In the genomic region with DNA sequence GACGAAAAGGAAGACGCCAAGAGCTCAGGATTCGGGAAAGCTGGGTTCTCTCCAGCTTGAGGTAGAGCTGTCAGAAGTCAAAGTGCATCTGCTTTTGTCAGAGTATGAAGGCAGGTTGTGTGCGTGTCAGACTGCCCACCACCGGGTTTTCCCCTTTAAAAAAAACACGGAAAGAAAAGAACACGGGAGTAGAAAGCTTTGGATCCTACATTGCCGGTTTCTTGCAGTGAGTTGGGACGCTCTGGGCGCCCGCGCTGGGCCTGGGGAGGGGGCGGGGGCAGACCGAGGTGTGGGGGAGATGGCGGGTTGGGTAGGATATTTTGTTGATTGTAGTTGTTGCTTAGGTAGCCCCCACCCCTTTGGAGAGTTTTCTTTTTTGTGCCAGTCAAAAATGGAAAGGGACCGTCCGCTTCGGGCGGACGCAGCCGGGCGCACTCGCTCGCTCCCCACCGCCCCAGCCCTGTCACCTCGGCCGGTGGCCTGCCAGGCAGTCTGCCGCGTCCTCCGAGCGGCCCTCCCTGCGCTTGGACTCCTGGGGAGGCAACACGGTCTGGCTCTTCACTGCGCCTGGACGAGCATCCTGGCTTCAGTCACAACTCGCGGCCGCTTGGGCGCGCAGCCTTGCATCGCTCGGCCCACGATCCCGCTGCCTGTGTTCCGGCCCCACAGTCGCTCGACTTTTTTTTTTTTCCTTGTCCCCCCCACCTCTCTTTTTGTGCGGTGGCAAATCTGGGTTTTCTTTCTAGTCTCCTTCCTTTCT, we compare ENCODE assay signal across 10 mouse cellular contexts. TPM values are rescaled to one million over a fixed set of nuclear protein-coding genes. Genes with fewer than 3 reads are reported as not detected.
DNase-seq lines count a peak whose midpoint lies in the region; ATAC-seq lines count a peak whose summit lies in the region.
"Had no signal": no experiment of that assay in that cellular context is flagged by ENCODE, and none has a peak within 500 bp of the region (broad histone marks: within the 10 kb centered on the region; RNA-seq: fewer than 3 reads in every experiment).

No protein-coding gene starts in this region.

- no peak for ATAC-seq in heart, embryonic 14.5 days (ENCODE audit: insufficient number of reproducible peaks, insufficient read depth, low FRiP score, low read depth)
- ATAC-seq in hindbrain, embryonic 11.5 days (ENCODE audit: low FRiP score) = peak; percentile 53; the same call in 1 of the 2 replicates
- no peak for ATAC-seq in liver, embryonic 13.5 days (ENCODE audit: low read depth)

- H3K27me3 ChIP-seq in heart, embryonic 14.5 days (ENCODE audit: control insufficient read depth, insufficient read depth, low read length) = peaks cover 100% of the 10 kb centered on the region
- peaks cover 79% of the 10 kb centered on the region for H3K27me3 ChIP-seq in hindbrain, embryonic 11.5 days (ENCODE audit: control insufficient read depth, insufficient read depth, low read length)
- peaks cover 100% of the 10 kb centered on the region for H3K27me3 ChIP-seq in liver, embryonic 13.5 days

- H3K4me1 ChIP-seq in heart, embryonic 14.5 days (ENCODE audit: control insufficient read depth in 2 of 2, insufficient read depth in 2 of 2, low read length in 2 of 2) = peaks cover 14 to 34% of the 10 kb centered on the region in 2 experiments
- no peaks in the 10 kb centered on the region; the same call in 1 of the 2 replicates for H3K4me1 ChIP-seq in hindbrain, embryonic 11.5 days (replicated peaks; ENCODE audit: control insufficient read depth, insufficient read depth, low read length)
- H3K4me1 ChIP-seq in liver, embryonic 13.5 days (replicated peaks) = peaks cover 23% of the 10 kb centered on the region

- H3K36me3 ChIP-seq in heart, embryonic 14.5 days (ENCODE audit: control insufficient read depth, insufficient read depth, low read length) = no peaks in the 10 kb centered on the region
- H3K36me3 ChIP-seq in hindbrain, embryonic 11.5 days (ENCODE audit: control insufficient read depth, insufficient read depth, low read length) = no peaks in the 10 kb centered on the region
- no peaks in the 10 kb centered on the region for H3K36me3 ChIP-seq in liver, embryonic 13.5 days

- intact Hi-C loops in heart, postnatal 10 days (cut with DNase I) = no loop called here

- peak overlapping the region; percentile 92 for H3K4me2 ChIP-seq in heart, embryonic 14.5 days (ENCODE audit: low read length)
- peak overlapping the region; percentile 77 for H3K4me2 ChIP-seq in hindbrain, embryonic 11.5 days (replicated peaks; ENCODE audit: low read depth, low read length)
- peak overlapping the region; percentile 64 for H3K4me2 ChIP-seq in liver, embryonic 13.5 days

- H3K4me3 ChIP-seq in heart, embryonic 14.5 days (ENCODE audit: control insufficient read depth in 1 of 2, insufficient read depth in 1 of 2, low read depth in 1 of 2, low read length in 2 of 2) = peak overlapping the region; percentile 34 to 56
- peak overlapping the region; percentile 48 for H3K4me3 ChIP-seq in hindbrain, embryonic 11.5 days (ENCODE audit: low read depth, low read length)
- H3K4me3 ChIP-seq in liver, embryonic 13.5 days (replicated peaks) = peak overlapping the region; percentile 48

- DNase-seq in heart, postnatal 10 days = no peak
- DNase-seq in cerebellum, adult 8-10 months = peak; percentile 67
- peak; percentile 69 for DNase-seq in hindbrain, embryonic 11.5 days (ENCODE audit: low spot score)
- DNase-seq in liver, embryonic 13.5 days = no peak
- no peak for DNase-seq in urinary bladder, postnatal 4 days (ENCODE audit: low spot score in 2 of 2)
- no peak for DNase-seq in lung, postnatal 10 days
- DNase-seq in urinary bladder, postnatal 14 days (ENCODE audit: low spot score) = no peak

- H3K9ac ChIP-seq in heart, embryonic 14.5 days (ENCODE audit: low read length) = no peak overlapping the region
- H3K9ac ChIP-seq in hindbrain, embryonic 11.5 days (ENCODE audit: low read depth, low read length) = peak overlapping the region; percentile 76
- no peak overlapping the region for H3K9ac ChIP-seq in liver, embryonic 13.5 days

- no peaks in the 10 kb centered on the region for H3K9me3 ChIP-seq in heart, embryonic 14.5 days (ENCODE audit: control insufficient read depth, low read length)
- H3K9me3 ChIP-seq in hindbrain, embryonic 11.5 days (ENCODE audit: control insufficient read depth, low read length) = no peaks in the 10 kb centered on the region
- H3K9me3 ChIP-seq in liver, embryonic 13.5 days (replicated peaks) = no peaks in the 10 kb centered on the region

- under 1% methylated on average over 48 of the region's 48 CpGs for WGBS in heart, embryonic 14.5 days
- under 1% methylated on average over 48 of the region's 48 CpGs for WGBS in hindbrain, embryonic 11.5 days
- 2% methylated on average over 48 of the region's 48 CpGs for WGBS in liver, embryonic 13.5 days (ENCODE audit: insufficient replicate concordance)

- no peak overlapping the region for H3K27ac ChIP-seq in heart, embryonic 14.5 days (replicated peaks in 1 of 2; ENCODE audit: control insufficient read depth in 1 of 2, insufficient read depth in 1 of 2, low read depth in 2 of 2, low read length in 2 of 2)
- H3K27ac ChIP-seq in hindbrain, embryonic 11.5 days (ENCODE audit: low read depth, low read length) = peak overlapping the region; percentile 72
- no peak overlapping the region for H3K27ac ChIP-seq in liver, embryonic 13.5 days
- H3K27ac ChIP-seq: macrophage had no signal

RNA-seq across cellular contexts. Expression of gene Lhx1, which starts 0.6 kb away (rescaled TPM):
- polyA plus RNA-seq in heart, embryonic 14.5 days (2014; fragmentation: Nextera tagmentation; extraction: Ambion mirVana) = not detected in 2 replicates
- total RNA-seq in heart, postnatal 10 days (2021) = not detected
- 53.3 and 57.3 TPM in 2 replicates for polyA plus RNA-seq in hindbrain, embryonic 11.5 days (2014; fragmentation: Nextera tagmentation; extraction: Ambion mirVana)
- 0.02 and 0.05 TPM in 2 replicates for polyA plus RNA-seq in liver, embryonic 13.5 days (2015; fragmentation: Nextera tagmentation; extraction: Ambion mirVana)
- total RNA-seq: MEL had no signal
- polyA plus RNA-seq: macrophage had no signal

RNA-seq across cellular contexts. Expression of gene Aatf, which starts 11.4 kb away (rescaled TPM):
- polyA plus RNA-seq in heart, embryonic 14.5 days (2014; fragmentation: Nextera tagmentation; extraction: Ambion mirVana) = 21.0 and 23.8 TPM in 2 replicates
- total RNA-seq in heart, postnatal 10 days (2021) = 10 to 100 TPM; 14.9 to 15.0 TPM
- 59.9 and 64.5 TPM in 2 replicates for polyA plus RNA-seq in hindbrain, embryonic 11.5 days (2014; fragmentation: Nextera tagmentation; extraction: Ambion mirVana)
- polyA plus RNA-seq in liver, embryonic 13.5 days (2015; fragmentation: Nextera tagmentation; extraction: Ambion mirVana) = 44.7 and 52.4 TPM in 2 replicates

Comparison
In these comparisons a context has a peak if more than half of its experiments do, and no peak if none do; other contexts are left out.
1. DNase-seq: peak in cerebellum, adult 8-10 months (single experiment) and hindbrain, embryonic 11.5 days (single experiment); none in heart, postnatal 10 days (0 of 2), liver, embryonic 13.5 days (single experiment), urinary bladder, postnatal 4 days (0 of 2), lung, postnatal 10 days (single experiment) and urinary bladder, postnatal 14 days (single experiment).
2. RNA of gene Lhx1, which starts 0.6 kb away (polyA plus RNA-seq): 53.3 to 57.3 TPM in hindbrain, embryonic 11.5 days; 0.02 to 0.05 TPM in liver, embryonic 13.5 days and not detected in heart, embryonic 14.5 days; every median in the first group is over 10 times any median in the second.
3. Peak in every context shown above with its lines, with median percentiles within 50 percentile points of each other: H3K4me2 ChIP-seq and H3K4me3 ChIP-seq.